Mouse (Mus musculus) C2C12 (cell line): ENCODE results near the gene Gpc4.

Source experiments
- CEBPB ChIP-seq: IDR thresholded peaks from one replicate; pipeline ENCODE4 v1.6.1; 2011; ENCODE audit warnings: low read depth, mild to moderate bottlenecking, control low read depth, moderate library complexity
- CTCF ChIP-seq: IDR thresholded peaks from one replicate; pipeline ENCODE4 v1.5.1; 2011; ENCODE audit not compliant: control insufficient read depth, insufficient read depth, insufficient read length
- FOSL1 ChIP-seq: IDR thresholded peaks from one replicate; pipeline ENCODE4 v1.8.0; 2011; ENCODE audit warnings: mild to moderate bottlenecking, low read length; ENCODE audit not compliant: poor library complexity, insufficient read depth, severe bottlenecking
- MAX ChIP-seq: IDR thresholded peaks from one replicate; pipeline ENCODE4 v1.6.1; 2011; ENCODE audit warnings: mild to moderate bottlenecking, control low read depth
- MYOD1 ChIP-seq: IDR thresholded peaks from one replicate; pipeline ENCODE4 v1.6.1; 2011; ENCODE audit warnings: low read depth; ENCODE audit not compliant: control insufficient read depth, insufficient read length
- MYOG ChIP-seq: IDR thresholded peaks from one replicate; pipeline ENCODE4 v1.6.1; 2011; ENCODE audit not compliant: control insufficient read depth, insufficient read length; ENCODE audit errors: extremely low read depth
- USF1 ChIP-seq: IDR thresholded peaks from one replicate; pipeline ENCODE4 v1.6.1; 2011; ENCODE audit warnings: low read depth, mild to moderate bottlenecking, control low read depth, moderate library complexity

DNA sequence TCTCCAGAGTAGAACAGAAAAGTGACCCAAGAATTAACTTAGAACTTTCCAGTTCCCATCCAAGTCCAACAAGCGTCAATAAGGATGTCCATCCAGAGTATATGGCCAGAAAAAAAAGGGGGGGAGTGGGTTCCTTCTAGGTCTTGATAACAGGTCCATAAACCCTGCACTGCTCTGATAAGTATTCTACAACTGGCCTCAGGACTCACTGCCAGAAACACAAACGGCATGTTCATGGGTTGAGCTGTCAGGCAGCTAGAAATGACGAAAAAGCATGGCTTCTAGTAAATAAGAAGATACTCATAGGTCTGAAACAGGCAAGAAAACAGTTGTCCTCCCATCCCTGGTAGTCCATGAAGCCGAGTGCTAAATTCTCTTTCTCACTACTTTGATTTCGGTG lies 13.5 kb downstream of the Gpc4 start:
- TF ChIP-seq CTCF (no peak), USF1 (no peak), MAX (no peak), MYOG (no peak), FOSL1 (no peak), MYOD1 (no peak), CEBPB (no peak)
